Mouse (Mus musculus): ENCODE measurements around the gene Nemp1.

Gene Nemp1

DNA sequence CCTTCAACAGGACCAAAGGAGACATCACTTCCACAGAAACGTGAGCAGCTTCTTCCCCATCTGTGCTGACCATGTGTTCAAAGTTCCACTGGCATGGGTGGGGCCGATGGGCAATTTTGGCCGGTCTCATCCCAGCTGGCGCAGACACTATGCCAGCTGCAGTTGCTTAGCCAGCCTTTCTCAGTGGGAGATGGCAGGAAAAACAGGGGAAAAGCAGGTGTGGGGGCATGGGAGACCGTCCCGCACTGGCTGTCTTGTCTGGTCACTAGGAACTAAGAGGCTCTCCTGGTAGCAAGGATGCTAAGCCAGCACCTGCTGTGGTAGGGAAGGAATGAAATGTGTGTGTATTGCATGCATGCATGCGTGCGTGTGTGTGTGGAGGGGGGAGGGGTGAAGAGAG, 61.7 kb downstream of the Nemp1 start:
- no peak for DNase-seq

GRCm38 (mm10) chr10:127730285-127730932, 63.7 kb downstream of the Nemp1 start:
- no peak for DNase-seq

DNA sequence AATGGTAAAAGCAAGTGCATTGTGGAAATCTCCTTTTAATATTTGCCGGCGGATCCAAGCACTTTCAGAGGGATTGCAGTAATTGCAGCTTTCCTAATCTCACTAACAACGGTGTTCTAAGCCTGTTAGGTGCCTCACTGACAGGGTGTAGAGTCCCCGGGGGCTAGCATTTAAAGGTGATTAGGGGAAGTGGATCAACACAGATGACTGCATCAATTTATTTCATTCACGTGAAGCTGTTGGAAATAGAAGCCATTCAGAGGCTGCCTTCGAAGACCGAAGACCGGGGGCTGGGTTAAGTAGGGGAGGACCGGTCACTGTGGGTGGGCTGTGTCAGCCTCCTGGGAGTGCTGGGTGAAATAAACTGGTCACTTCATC, 64.2 kb downstream of the Nemp1 start:
- no peak for DNase-seq

- no peak for DNase-seq
Observed at GRCm38 (mm10) chr10:127731397-127731796, 64.7 kb downstream of the Nemp1 start.

- DNase-seq: no peak
Observed at GRCm38 (mm10) chr10:127734434-127734833, 67.7 kb downstream of the Nemp1 start.

DNA sequence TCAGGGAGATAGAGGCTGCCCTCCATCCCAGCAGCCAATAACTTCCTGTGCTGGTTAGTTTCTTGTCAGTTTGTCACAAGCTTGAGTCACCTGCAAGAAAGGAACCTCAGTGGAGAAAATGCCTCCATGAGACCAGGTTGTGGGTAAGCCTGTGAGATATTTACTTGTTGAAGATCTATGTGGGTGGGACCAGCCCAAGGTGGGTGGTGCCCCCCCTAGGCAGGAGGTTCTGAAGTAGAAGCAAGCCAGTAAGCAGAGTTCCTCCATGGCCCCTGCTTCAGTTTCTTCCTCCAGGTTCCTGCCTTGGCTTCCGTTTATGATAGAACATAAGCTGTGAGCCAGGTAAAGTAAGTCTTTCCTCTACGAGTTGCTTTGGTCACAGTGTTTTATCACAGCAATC, 69.6 kb downstream of the Nemp1 start:
- no peak for DNase-seq

DNA sequence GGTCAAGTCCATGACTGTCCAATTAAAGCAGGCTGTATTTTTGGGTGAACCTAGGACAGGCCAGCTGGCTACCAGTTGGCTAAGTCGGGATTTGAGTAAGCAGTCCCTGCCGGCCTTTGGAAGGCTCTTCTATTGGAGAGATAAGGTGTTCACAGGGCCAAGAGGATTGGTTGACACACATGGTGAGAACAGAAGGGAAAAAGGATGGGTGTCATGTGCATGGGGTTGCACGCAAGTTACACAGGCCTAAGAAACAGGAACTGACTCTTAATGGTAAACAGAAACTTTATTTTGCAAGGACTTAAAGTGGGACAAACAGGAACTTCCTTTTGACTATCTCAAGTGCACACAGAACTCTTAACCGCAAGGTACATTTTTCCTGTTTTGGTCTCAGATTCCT, 70.2 kb downstream of the Nemp1 start:
- no peak for DNase-seq

DNA sequence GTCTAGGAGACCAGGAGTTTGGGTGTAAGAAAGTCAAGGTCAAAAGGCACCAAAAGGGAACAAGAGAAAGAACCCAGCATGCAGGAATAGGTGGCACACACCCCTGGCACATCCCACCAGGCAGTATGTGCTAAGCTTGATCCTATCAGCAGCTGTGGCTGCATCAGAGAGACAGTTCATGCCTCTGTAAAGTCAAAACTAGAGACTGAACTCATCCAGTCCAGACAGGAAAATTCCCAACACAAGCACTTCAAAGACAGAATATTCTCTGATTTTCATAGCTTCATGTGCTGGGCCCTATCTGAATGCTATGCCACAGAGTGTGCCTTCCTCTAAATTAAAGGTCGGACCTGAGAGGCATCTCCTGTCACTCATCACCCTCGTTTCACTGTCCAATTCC, 70.9 kb downstream of the Nemp1 start:
- no peak for DNase-seq

DNA sequence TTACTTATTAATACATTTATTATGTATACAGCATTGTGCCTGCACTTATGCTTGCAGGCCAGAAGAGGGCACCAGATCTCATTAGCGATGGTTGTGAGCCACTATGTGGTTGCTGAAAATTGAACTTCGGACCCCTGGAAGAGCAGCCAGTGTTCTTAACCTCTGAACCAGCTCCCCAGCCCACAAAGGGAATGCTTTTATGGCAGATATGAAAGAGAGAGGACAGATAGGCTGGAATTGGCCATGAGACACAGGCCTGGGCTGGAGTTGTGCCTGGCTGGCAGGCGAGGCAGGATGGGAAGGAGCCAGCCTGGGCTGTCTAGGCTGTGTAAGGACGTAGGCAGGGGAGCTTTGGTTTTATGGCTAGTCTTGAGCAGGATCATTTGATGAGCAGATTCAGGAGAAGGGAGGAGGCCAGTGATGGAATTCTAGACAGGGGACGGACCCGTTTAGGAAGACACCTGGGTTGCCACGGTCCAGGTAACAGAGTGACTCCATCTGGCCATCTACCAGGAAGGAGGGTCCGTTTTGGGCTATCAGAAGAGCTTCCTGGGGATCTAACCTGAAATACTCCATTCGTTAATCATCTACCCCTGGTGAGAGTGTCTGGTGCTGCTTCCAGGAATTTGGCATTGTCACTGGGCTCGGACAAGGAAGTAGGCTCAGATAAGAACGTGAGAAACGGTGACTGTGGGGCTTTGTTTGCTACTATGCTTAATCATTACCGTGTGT, 71.6 kb downstream of the Nemp1 start:
- peak; percentile 34 for DNase-seq

DNA sequence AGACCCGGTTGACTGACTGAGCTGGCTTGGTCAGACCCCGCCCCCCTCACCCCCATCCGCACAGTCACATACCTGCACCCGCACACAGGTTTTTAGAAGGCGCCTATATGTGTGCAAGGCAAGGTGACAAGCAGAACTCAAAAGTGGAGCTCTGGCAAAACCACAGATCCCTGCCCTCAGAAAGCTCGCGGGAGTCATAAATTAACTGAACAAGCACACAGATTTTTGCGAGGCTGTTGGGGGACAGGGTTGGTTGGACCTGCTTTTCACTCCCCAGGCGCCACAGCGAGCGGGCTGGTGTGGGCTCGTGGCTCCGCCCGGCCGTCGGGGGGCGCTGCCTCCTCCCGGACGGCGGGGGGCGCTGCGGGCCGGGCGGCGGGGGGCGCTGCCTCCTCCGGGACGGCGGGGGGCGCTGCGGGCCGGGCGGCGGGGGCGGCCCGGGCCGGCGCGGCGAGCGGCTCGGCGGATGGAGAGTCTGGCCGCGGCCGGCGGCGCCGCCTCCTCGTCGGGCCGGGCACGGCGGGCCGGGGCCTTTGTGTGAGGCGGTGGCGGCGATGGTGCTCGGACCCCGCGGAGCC, 72.5 kb downstream of the Nemp1 start, which contains the start of gene Zbtb39:
Gene Zbtb39 (plus strand): TSS at position 456 of the 578 bp plus-strand sequence.
- DNase-seq: peak; percentile 72

DNA sequence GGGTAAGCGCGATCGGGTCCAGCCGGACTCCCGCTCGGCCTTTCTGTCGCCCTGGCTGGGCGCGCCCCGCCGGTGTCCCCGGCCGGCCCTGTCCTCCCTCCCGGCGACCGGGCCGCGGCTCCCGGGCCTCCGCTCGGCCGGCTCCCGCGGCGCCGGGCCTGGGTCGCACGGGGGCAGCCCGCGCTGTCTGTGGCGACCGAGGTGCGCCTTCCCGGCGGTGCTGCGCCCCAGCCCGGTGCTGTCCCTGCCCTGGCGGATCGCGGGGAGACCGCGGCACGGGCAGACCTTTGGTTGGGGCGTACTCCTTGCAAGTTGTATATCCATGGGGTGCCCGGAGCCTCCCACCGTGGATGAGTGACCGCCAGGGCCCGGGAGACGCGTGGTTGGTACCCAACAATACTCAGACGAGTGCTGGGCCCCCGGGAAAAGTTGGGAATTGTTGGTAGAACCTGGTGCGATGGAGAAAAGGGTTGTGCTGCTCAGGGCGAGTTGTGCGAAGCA, 73.0 kb downstream of the Nemp1 start:
- peak; percentile 35 for DNase-seq

DNA sequence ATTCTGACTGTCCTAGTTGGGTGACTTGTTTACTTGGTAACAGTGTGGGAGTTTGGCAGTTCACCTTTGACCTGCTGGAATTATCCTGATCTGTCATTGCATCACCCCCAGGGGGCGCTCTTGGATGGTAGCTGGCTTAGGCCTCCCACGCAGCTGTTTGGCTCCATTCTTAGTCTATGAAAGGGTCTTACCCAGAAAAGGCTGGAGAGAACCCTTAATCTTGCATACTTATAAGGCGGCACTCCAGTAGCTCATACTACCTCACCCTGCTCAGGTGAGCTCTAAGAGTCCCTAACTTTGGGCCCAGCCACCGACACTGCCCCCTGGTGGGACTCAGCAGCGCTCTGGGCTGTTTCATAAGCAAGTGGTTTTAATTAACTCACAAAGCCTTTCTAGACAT, 78.0 kb downstream of the Nemp1 start:
- no peak for DNase-seq

- no peak for DNase-seq
Observed at GRCm38 (mm10) chr10:127745886-127746285, 79.2 kb downstream of the Nemp1 start.

DNA sequence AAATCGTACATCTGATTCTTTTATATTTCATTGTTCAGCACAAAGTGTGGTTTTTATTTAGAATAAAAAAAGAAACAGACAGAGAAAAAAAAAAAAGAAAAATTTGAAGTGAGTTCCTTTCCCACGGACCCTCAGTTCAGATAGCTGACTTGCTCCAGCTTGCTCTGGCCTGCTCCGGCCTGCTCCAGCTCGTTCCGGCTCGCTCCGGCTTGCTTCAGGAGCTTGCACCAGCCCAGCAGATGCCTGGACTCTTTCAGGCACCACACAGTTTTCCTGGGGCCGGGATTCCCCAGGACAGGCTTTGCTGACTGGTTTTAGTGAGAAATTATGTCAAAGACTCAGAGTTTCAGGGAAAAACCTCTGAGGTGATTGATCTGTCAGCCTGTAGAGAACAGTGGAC, 80.6 kb downstream of the Nemp1 start:
- no peak for DNase-seq

DNA sequence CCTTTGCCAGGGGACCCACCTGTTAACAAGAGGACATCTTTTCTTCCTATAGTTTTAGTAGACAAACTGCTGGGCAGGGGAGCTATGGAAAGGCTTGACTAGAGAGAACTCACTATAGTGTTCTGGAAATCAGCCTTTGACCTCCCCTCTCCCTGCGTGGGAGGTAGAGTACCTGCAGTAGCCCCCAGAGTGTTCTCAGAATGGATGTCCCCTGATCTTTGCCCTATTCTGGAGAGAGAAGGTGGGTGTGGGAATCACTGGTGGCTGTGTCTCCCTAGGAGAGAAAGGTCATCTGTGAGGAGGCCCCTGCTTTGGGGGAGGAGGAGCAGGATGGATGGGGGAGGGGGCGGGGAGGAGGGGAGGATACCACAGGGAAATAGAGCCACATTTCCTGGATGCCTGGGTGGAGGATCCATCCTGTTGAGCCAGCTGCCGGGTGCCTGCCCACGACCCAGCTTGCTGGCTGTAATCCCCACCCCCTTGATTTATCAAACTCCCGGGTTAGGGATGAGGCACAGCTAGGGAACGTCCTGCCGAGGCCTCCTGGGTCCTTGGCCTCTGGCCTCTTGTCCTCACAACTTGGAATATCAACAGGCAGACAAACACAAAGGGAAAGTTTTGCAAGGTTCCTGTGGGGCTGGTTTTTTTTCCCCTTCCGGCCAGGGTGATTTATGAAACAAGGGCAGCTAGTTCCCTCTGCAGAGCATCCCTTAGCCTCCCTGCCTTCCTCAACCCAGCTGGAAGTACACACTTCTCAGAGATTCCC, 82.3 kb downstream of the Nemp1 start:
- DNase-seq: no peak

DNA sequence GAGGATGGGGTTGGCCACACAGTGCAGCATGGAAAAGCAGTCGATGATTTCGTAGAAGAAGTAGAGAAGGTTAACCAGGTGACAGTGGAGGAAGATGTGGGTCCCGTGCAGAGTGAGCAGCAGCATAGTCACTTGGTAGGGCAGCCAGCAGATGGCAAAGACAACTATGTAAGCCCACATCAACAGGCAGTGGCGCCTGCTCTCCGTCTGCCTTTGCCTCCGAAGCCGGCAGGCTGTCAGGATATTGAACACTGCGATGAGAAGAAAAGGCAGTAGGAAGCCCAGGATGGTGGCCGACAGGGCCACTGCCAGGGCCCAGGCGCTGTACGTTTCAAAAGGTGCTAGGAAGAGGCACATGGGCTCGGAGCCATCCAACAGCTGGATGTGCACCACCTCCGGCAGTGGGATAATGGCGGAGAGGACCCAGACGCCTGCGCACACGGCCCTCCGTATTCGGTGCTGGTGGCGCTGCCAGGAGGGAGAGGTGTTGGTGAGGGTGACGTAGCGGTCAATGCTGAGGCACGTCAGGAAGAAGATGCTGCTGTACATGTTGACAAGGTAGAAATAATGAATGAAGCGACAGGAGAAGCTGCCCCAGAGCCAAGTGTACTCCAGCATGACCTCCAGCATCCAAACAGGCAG, 83.6 kb downstream of the Nemp1 start:
- DNase-seq: no peak

Measured in cerebellum, adult 9-11 months (tissue).